Mouse (Mus musculus): ENCODE measurements around the gene Rnf220.

The Rnf220 gene

DNA sequence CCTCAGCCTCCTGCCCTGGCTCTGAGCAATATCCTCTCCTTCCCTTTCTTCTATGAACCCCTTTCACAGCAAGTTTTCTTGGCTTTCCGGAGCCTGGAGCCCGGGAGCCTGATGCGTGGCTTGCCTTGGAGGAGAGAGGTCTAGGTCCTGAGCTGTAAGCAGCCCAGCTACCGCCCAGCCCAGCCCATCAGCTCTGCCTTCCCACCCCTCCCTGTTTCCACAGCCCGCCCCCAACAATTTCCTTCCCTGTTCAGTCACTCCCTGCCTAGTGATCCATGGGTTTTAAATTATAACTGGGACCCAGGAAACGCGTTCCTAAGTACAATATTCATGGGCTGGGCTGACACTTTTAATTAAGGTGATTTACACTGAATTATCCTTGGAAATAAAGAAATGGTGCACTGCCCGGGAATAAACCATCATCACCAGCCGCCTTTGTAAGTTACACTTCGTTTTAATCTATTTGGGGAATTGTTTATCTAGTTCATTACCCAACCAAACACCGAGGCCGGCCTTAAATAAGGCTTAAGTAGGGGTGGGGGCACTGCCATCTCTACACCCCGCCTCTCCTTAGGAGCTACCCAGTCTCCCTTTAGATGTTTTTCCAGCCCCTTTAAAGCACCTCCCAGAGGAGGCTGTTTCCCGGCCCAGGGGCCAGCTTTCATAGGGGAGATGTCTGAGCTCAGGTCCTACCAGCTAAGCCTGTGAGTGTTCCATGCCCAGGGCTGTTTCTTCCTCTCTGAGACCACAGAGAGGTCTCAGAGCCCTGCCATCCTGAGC is 194.6 kb downstream of the Rnf220 start:
- DNase-seq (ENCODE audit: low read depth, low spot score): no peak

DNA sequence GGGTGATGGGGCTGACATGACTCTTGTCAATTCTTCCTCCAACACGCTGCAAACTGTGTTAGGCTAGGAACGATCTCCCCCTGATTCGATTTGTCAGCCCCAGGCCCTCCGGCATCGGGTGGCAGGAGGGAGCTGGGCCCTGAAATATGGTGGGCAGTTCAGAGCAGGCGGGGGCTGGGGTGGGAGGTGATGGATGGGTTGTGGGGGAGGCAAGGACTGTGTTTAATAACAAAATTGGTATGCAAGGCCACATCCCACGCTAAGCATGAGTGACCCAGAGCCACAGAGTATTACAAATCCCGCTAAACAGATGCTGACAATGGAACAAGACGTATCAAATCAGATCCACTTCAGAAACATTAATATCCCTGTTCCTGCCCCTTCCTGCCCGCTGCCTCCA is 196.9 kb downstream of the Rnf220 start:
- no peak for DNase-seq (ENCODE audit: low read depth, low spot score)

DNA sequence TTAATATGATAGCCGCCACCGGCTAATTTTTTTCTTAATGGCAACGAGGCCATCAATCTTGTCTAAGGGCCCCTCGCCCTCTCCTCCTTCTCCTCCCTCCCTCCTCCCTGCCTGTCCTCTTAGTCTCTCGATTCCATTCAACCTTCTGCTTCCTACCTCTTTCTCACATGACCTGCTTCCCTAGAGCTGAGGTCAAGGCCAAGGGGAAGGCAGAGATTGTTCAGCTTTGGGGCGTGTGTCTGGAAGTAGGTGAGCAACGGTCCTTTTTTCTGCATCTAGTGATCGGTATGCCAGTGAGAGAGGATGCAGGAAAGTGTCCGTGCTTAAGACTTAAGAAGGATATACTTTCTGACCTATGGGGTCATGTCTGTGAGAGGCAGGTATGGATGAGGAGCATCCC is 199.0 kb downstream of the Rnf220 start:
- DNase-seq (ENCODE audit: low read depth, low spot score): no peak

DNA sequence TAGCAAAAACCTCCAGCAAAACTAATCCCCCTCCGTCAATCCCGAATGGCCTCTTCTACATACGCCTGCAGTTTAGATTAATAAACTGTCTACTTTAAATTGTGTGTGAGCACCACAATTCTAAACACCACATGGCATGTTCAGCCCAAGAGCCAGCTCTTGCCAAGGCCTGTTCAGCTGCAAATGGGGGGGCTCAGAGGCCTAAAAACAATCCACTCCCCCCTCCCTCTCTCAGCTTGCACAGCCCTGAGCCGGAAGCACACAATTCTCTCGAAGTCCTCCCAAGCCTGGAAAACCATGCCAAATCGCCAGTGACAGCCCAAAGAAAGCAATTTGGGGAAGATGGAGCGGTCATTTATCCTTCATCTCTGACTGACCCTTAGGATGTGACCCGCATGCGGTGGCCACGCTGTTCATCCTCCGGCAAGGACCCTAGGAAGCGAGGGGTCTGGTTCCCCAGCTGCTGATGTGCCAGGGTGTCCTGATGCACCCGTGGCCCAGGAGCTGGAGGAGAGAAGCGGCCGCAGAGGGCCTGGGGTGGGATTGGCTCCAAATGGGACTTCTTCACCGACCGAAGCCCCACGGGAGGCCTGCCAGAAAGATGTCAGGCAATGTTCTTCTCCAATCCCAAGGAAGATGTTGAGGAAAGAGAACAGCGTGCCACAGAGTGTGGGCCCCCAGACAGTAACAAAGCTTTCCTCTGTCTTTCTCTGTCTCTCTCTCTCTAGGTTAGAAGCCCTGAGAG is 199.8 kb downstream of the Rnf220 start:
- DNase-seq (ENCODE audit: low read depth, low spot score): no peak

DNA sequence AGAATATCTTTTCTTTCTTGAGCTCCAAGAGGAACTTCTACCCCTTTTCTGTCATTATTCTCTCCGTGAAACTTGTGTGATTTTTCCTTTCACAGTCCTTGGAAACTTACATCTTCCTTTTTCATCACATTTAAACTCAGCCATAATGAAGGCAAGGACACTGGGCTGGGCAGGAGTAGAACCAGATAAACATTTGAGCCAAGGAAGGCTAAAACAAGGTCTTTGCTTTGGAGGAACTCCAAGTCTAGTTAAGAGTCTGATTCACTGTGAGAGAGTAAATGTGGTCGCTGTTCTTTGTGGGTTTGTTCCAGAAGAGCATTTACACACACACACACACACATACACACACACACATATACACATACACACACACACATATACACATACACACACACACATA is 205.2 kb downstream of the Rnf220 start:
- DNase-seq (ENCODE audit: low read depth, low spot score): no peak

DNA sequence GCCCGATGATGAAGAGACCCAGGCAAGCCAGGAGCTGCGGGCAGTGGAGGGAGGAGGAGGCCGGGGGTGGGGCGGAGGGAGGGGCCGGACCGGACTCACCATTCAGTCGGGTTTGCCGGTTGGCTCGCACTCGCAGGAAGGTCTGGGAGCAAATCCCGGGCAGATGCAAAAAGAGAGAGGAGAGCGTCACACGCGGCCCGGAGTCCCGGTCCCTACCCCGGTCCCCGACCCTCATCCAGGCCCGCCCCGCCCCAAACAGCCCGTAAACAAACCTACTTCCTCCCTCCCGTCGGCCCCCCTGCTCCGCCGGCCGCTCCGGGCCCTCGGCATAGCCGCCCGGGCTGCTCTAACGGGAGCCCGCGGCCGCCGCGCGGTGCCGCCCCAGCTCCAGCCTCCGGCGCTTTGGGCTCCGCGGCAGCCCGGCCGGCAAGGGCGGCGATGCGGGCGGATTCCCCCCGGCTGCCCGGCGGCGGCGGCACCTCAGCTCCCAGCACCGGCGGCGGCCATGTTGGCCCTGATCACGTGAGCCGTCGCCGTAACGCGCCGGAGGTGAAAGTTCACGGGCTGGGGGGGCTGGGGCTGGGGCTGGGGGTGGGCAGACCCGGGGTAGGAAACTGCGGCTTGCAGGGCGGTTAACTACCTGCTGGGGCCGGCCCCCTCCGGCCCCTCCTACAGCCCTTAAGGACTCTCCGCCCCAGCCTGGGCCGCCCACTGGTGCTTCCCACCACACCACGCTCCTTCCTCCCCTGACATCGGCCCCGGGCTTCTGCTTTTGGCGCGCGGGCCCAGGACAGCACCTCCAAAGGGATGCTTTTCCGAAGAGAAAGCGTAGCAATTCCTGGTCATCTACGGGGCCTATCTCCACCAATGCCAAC is 207.7 kb downstream of the Rnf220 start:
- DNase-seq (ENCODE audit: low read depth, low spot score): peak; percentile 76

DNA sequence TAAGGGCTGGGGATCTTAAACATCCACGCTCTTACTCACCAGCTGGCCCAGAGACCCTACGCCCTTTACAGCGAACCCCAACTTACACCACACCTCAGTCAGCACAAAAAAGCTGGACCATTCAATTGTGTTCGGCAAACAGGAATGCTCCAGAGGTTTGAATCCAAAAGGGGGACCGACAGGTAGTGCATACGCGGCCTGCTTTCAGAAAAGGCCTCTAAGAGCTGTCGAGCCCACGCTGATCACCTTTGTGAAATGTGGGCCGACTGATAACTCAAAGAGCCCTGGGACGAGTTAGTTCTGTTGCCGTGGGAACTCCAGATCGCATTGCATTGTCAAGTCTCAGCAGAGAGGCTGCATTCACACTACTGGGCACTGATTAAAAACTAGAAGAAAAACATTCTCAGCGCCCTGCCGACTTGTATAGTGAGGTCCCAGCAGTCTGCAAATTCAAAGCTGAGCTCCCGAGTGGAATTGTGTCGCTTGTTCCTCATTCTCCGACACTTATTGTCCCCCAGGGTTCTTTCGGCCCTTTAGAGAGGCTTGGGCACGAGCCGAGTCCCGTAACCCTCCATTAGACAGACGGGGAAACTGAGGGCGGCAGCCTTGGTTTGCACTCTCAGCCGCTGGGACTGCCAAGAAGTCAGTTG is 208.4 kb downstream of the Rnf220 start:
- no peak for DNase-seq (ENCODE audit: low read depth, low spot score)

DNA sequence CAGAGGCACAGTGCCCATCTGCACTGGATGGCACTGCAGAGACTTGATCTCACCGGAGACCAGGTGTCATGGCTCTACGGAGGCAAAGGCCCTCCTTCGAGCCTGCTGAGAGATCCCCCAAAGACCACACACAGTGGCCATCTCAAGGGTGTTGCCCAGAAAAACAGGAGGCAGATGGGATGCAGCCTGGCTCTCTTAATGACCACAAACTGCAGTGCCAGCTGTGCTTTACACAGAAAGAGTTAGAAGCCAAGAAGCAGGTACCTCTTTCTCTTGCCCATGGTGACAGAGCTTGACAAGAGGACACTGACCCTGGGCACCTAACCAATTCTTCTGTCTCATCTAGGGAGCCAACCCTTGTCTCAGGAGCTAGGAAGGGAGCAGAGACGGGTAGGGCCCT is 212.5 kb downstream of the Rnf220 start:
- DNase-seq (ENCODE audit: low read depth, low spot score): no peak

DNA sequence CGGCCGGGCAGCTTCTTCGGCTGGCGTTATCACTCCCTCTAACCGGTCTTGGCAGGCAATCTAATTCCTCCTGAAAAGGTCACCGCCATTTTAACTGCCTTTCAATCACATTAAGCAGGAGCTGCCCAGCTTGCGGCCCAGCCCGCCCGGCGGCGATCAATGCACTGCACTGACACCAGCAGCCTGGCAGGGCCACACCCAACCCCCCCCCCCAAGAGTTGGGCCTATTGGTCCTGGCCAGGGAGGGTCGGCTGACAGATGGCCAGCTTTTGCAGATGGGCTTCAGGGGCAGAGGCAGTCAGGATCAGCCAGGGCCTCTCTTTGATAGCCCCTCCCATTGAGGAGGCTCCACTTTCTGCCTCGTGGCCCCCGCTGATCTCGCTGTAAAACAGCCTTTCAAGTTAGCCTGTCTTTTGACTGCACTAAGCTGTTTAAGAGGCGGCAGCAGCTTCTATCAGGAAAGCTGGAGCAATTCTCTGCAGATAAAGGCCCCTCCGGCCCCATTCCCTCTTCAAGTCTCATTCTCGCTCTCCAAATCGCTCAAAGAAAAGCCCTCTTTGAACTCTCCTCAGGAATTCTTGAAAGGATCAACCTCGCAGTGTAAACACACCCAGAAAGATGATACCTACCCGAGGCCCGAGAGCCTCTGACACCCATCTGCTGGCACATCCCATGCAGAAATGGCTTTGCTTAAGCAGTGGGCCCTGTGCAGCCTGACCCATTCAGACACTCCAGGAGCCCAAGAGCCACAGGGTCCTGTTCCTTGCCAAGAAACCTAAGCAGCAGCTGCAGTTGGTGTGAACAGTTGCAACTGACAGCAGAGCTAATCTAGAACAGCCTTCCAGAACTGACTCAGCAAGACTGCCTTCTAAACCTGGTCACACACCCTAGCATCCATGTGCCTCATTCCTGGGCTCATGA is 213.3 kb downstream of the Rnf220 start:
- DNase-seq (ENCODE audit: low read depth, low spot score): no peak

DNA sequence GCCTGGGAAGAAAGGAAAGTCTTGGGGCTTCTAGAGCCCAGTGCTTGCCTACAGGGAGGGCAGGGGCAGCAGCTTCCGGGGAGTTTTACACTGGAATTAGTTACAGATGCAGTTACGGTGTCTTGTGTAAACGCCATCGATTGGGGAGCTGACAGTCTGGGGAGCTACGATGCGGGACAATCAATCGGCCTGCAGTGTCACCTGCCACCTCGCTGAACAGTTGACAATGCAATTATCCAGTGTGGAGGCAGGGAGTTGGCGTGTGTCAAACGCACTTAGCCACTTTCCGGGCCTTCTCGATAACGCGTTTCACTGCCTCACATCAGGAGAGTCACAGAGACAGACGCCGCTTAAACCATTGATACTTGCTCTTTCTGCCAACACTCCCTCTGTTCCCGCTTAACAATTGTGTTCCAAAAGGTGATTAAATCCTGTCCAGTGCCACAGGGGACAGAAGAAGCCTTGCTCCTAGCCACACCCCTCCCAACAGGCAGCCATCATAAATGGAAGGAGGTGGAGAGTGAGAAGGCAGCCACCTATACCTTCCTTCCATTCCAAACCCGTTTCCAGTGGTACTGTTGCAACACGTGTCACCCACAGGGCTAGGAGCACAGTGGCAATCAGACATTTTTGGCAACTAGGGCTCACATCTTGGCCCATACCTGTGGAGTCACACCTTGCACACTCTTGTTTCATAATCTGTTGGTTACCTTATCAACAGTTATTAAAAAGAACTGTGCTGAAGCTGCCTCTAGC is 215.6 kb downstream of the Rnf220 start:
- no peak for DNase-seq (ENCODE audit: low read depth, low spot score)

DNA sequence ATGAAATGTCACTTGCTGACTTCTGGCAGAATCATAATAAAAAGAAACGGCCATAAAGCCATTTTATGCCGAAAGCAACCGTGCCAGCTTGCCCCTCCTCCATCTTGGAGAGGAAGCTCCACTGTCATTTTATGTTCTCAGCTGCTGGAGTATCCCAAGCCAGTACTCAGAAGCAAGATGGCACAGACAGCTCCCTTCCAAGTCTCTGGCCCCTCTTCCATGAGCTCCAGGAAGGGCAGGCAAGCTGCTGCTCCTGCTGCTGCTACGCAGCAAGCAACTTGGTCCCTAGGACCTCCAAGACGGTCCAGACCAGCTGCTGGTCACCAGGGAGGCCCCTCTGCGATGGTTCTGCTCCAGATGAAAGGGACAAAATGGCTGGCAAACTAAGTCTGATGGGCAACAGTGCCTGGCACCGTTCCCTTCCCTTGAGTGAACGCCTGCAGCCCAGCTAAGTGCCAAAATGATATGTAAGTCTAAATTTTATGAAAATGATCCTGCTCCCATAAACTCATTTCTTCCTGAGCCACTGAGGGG is 216.4 kb downstream of the Rnf220 start:
- DNase-seq (ENCODE audit: low read depth, low spot score): no peak

DNA sequence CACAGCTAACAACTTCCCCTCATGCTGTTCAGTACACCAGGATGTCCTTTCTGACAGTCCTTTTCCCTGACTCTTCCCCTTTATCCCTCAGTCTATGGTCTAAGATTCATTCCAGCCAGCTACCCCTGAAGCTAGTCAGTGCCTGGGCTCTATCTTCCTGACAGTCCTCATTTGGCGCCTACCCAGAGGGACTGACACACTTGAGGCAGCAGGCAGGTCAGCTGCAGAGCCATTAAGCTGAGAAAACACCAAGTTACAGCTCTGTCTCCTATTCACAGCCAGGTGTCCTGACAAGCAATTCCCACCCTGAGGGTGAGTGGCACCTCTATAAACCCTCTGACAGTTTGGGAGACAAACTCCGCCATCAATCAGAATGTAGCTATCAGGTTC is 217.6 kb downstream of the Rnf220 start:
- DNase-seq (ENCODE audit: low read depth, low spot score): no peak

DNA sequence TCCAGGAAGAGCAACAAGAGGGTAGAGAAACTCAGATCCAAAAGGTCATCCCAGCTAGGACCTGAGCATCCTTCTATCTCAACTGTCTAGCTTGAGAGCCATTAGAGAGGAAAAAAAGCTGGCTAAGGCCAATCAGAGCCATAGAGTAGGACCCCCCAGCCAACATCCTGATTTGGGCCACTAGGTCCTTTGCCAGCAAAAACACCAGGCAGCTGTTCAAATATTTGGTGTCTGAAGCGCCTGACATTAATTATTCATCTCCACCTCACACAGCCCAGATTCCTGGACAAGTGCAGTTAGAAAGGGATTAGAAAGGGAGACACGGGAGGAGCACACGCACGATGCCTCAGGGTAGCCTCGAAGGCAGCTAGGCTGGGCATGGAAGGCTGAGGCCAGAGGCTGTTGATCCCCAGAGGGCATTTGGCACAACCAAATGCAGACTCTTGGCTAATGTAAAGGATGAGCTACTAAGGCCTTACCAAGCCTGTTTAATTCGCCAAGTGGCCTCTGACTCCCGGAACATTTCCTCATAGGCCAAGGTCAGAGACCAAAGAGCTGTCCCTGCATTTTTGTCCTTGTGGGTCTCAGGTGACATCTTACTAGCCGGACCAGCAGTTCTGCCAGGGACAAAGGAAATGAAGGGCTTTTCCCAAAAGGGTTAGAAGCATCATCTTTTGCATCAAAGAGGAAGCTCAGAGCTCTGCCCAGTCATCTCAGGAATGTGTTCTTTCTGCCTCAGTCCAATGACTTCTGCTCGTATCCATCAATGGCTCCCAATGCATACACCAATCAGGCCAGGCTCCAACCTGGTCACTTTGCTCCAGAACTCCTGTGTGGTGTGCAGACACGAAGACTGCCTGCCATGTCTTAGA is 218.2 kb downstream of the Rnf220 start:
- no peak for DNase-seq (ENCODE audit: low read depth, low spot score)

DNA sequence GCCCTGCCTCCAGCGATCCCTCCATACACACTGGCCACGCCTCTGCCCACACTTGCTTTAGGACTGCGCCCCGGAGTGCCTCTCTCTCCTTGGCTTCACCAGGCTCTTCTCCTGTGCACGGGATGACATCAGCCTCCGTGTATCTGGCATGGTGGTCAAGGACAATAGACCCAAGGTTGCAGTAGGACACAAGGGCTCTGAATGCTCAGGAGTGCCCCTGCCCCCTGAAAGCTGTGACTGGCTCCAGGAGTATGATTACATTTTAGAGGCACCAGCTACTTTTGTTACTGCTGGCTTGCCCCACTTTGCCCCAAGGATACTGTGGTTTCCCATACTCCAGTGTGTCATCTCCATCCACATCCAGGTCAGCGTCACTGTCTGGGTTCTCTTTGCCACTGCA is 219.2 kb downstream of the Rnf220 start:
- no peak for DNase-seq (ENCODE audit: low read depth, low spot score)

DNA sequence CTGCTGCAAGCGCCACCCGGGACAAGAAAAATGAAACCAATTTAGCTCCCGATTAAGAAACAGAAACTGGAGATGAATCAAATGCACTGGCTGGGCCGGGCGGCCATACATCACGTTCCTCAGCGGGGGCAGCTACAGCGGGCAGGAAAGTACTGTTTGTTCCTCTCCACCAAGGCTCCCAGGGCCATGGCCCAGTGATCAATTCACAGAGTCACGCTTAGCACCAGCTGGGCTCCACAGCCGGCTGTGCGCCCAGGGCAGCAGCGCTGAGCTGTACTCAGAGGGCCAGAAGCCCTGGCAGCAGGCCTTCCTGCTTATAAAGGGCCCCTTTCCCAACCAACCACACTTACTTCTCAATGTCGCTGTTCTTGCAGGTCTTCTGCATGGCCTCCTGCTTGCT is 219.8 kb downstream of the Rnf220 start:
- no peak for DNase-seq (ENCODE audit: low read depth, low spot score)

DNA sequence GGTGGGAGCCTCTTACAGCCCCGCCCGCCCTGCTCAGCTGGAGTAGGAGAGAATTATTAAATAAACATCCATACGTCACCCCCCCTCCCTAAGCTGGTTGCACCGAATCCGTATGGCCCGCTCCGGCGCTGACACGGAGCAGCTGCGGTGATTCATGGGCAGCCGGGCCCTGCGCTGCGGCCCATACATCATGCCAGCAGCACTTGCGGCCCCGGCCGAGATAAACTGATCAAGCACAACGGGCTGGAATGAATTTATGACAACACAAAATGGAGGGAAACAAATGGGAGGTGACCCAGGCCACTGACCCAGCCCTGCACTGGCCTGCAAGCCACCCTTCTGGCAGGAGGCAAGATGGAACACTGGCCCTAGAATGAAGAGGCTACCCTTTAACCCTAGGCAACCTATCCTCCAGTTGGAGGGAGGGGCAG is 220.6 kb downstream of the Rnf220 start:
- no peak for DNase-seq (ENCODE audit: low read depth, low spot score)

DNA sequence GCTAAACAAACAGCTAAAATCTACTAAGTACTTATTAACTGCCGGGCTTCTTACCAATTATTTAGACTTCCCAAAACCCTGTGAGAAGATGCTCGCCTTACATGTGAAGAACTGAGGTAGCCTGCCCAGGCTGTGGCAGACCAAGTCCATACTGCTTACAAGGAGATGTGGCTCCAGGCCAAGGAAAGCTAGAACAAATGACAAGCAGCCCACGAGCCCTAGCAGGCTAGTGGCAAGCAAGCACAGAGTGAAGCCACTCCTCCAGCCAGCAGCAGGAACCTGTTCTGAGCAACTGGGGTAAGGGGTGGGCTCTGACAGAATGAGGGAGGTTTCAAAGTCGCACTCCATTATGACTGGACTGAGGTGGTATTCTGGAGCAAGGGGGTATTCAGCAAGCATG is 222.1 kb downstream of the Rnf220 start:
- no peak for DNase-seq (ENCODE audit: low read depth, low spot score)

DNA sequence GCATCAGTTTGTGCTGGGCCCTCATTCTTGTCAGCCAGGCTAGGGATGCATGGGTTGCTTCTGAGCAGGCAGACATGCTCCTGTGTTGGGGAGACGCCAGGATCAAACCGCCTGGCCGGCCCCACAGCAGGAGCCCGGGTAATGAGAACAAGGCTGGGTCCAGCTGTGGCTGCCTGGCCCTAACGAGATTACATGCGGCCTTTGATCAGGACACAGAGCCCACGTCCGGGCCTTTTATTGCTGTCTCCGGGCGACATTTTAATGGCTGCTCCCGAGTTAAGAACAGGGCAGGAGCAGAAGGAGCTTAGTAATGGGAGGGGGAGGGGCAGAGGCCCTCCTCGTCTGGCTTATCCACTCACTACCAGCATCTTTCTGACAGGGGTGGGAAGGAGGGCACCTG is 224.4 kb downstream of the Rnf220 start:
- peak; percentile 80 for DNase-seq (ENCODE audit: low read depth, low spot score)

DNA sequence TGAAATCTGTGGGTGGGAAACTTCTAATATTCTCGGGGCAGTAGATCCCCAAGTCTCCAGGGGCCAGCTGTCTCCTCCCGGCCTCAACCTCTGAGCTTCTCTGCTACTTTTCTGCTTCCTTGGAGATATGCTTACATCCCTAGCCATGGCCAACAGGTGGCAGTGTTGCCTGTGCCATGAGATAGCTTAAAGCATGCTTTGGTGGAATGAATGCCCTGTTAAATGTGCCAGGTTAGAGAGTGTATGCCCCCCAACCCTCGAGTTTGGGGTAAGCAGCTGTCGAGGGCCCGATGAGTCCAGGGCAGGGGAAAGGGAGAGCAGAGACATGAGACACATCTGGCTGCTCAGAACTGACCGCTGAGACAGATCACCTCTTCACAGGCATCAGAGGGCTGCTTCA is 226.6 kb downstream of the Rnf220 start:
- peak; percentile 81 for DNase-seq (ENCODE audit: low read depth, low spot score)
